In genomic region chr2:102365983-102366545, GRCm38 (mm10) we compare ENCODE assay signal across 15 mouse cellular contexts. TPM values are rescaled to one million over a fixed set of nuclear protein-coding genes. Genes with fewer than 3 reads are reported as not detected.
DNase-seq lines count a peak whose midpoint lies in the region; ATAC-seq lines count a peak whose summit lies in the region.
"Had no signal": no experiment of that assay in that cellular context is flagged by ENCODE, and none has a peak within 500 bp of the region (broad histone marks: within the 10 kb centered on the region; RNA-seq: fewer than 3 reads in every experiment).

No protein-coding gene starts in this region.

- peak overlapping the region; percentile 47 for H3K4me2 ChIP-seq in liver, embryonic 13.5 days
- no peak overlapping the region for H3K4me2 ChIP-seq in midbrain, embryonic 14.5 days (ENCODE audit: low read length)
- H3K4me2 ChIP-seq: embryonic facial prominence, embryonic 13.5 days; forebrain, embryonic 12.5 days; neural tube, embryonic 13.5 days had no signal

- no peaks in the 10 kb centered on the region for H3K9me3 ChIP-seq in liver, embryonic 13.5 days (replicated peaks)
- H3K9me3 ChIP-seq in midbrain, embryonic 14.5 days (ENCODE audit: control insufficient read depth, low read length) = no peaks in the 10 kb centered on the region
- H3K9me3 ChIP-seq: embryonic facial prominence, embryonic 13.5 days; forebrain, embryonic 12.5 days; neural tube, embryonic 13.5 days had no signal

- peaks cover 62% of the 10 kb centered on the region for H3K4me1 ChIP-seq in liver, embryonic 13.5 days (replicated peaks)
- H3K4me1 ChIP-seq in midbrain, embryonic 14.5 days (ENCODE audit: control insufficient read depth, insufficient read depth, low read length) = no peaks in the 10 kb centered on the region
- H3K4me1 ChIP-seq: embryonic facial prominence, embryonic 13.5 days; forebrain, embryonic 12.5 days had no signal

- no peaks in the 10 kb centered on the region for H3K27me3 ChIP-seq in liver, embryonic 13.5 days
- no peaks in the 10 kb centered on the region for H3K27me3 ChIP-seq in midbrain, embryonic 14.5 days (ENCODE audit: control insufficient read depth, insufficient read depth, low read length)
- H3K27me3 ChIP-seq: embryonic facial prominence, embryonic 13.5 days; forebrain, embryonic 12.5 days; neural tube, embryonic 13.5 days had no signal

- peak overlapping the region; percentile 46; the same call in 1 of the 2 replicates for H3K9ac ChIP-seq in liver, embryonic 13.5 days
- H3K9ac ChIP-seq in midbrain, embryonic 14.5 days (replicated peaks; ENCODE audit: low read length) = no peak overlapping the region
- H3K9ac ChIP-seq: embryonic facial prominence, embryonic 13.5 days; forebrain, embryonic 12.5 days; neural tube, embryonic 13.5 days had no signal

- peak; percentile 86 for ATAC-seq in common myeloid progenitor, adult 5-6 weeks (replicated peaks; ENCODE audit: low read depth, poor library complexity, severe bottlenecking)
- peak; percentile 93 for ATAC-seq in liver, embryonic 13.5 days (ENCODE audit: low read depth)
- ATAC-seq in midbrain, embryonic 14.5 days (ENCODE audit: low FRiP score, low TSS enrichment) = no peak
- ATAC-seq in frontal cortex, adult (ENCODE audit: low TSS enrichment) = no peak

- H3K36me3 ChIP-seq in liver, embryonic 13.5 days = no peaks in the 10 kb centered on the region
- no peaks in the 10 kb centered on the region for H3K36me3 ChIP-seq in midbrain, embryonic 14.5 days (ENCODE audit: control insufficient read depth, insufficient read depth, low read length)
- H3K36me3 ChIP-seq: forebrain, embryonic 12.5 days; neural tube, embryonic 13.5 days had no signal

- 29% methylated on average over 7 of the region's 7 CpGs for WGBS in liver, embryonic 13.5 days (ENCODE audit: insufficient replicate concordance)
- 90% methylated on average over 7 of the region's 7 CpGs for WGBS in midbrain, embryonic 14.5 days

- H3K4me3 ChIP-seq in liver, embryonic 13.5 days (replicated peaks) = 0 out of 2 replicates have a peak overlapping the region, but pooled peaks have one; percentile 6
- H3K4me3 ChIP-seq in midbrain, embryonic 14.5 days (replicated peaks; ENCODE audit: low read depth, low read length) = no peak overlapping the region
- H3K4me3 ChIP-seq: embryonic facial prominence, embryonic 13.5 days; forebrain, embryonic 12.5 days; neural tube, embryonic 13.5 days had no signal

- peak overlapping the region; percentile 84 for H3K27ac ChIP-seq in liver, embryonic 13.5 days
- no peak overlapping the region for H3K27ac ChIP-seq in midbrain, embryonic 14.5 days (replicated peaks; ENCODE audit: low read depth, low read length)
- H3K27ac ChIP-seq: embryonic facial prominence, embryonic 13.5 days; forebrain, embryonic 12.5 days; neural tube, embryonic 13.5 days had no signal

- DNase-seq in spleen, postnatal 36 days (ENCODE audit: low spot score in 2 of 2) = peak; percentile 22 to 49
- DNase-seq in spleen, postnatal 14 days (ENCODE audit: low spot score in 2 of 2) = no peak
- peak; percentile 44 for DNase-seq in liver, embryonic 13.5 days
- no peak for DNase-seq in cerebellum, adult 9-10 months
- no peak for DNase-seq in midbrain, embryonic 14.5 days
- DNase-seq: cerebellum, adult 11-12 months; gastrocnemius, postnatal 25 days; kidney, adult 8-10 months; kidney, postnatal 25 days; thymus, adult 2 months had no signal

RNA-seq across cellular contexts. Expression of gene Trim44, which starts 41.6 kb away (rescaled TPM):
- total RNA-seq in common myeloid progenitor, adult 5-6 weeks (2017) = 51.6 and 69.2 TPM in 2 replicates
- polyA plus RNA-seq in liver, embryonic 13.5 days (2015; fragmentation: Nextera tagmentation; extraction: Ambion mirVana) = 5.9 and 8.0 TPM in 2 replicates
- 58.7 and 71.7 TPM in 2 replicates for polyA plus RNA-seq in midbrain, embryonic 14.5 days (2014; fragmentation: Nextera tagmentation; extraction: Ambion mirVana)

Comparison
In these comparisons a context has a peak if more than half of its experiments do, and no peak if none do; other contexts are left out.
1. DNase-seq: peak in spleen, postnatal 36 days (2 of 2) and liver, embryonic 13.5 days (single experiment); none in spleen, postnatal 14 days (0 of 2), cerebellum, adult 9-10 months (single experiment) and midbrain, embryonic 14.5 days (single experiment).
2. ATAC-seq: peak in common myeloid progenitor, adult 5-6 weeks (single experiment) and liver, embryonic 13.5 days (single experiment); none in midbrain, embryonic 14.5 days (single experiment) and frontal cortex, adult (single experiment).